Comparison of ENCODE assay signal across 11 mouse cellular contexts in the genomic region with DNA sequence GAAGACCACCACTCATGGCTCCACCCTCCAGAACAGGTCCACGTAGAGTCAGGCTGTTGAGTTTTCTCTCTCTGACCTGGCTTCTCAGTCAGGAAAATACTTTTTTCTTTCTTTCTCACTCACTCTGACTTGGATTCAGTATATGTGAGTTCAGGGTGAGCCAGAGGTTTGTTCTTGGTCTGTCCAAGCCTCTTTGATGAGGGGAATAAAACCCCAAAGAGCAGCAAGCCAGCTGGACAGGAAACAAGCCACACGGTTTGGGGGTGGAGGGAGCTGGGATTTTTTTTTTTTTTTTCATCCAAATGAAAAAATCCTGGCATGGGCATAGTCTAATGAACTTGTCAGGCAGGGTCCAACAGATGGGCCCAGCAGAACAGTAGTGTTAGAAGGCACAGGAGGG.
DNase-seq lines count a peak whose midpoint lies in the region; ATAC-seq and TF ChIP-seq lines count a peak whose summit lies in the region.
"Had no signal": no experiment of that assay in that cellular context is flagged by ENCODE, and none has a peak within 500 bp of the region (broad histone marks: within the 10 kb centered on the region; RNA-seq: fewer than 3 reads in every experiment).

No protein-coding gene starts in this region.

- peaks cover 26% of the 10 kb centered on the region for H3K4me1 ChIP-seq in lung, embryonic 15.5 days
- H3K4me1 ChIP-seq in hindbrain, embryonic 16.5 days (ENCODE audit: control insufficient read depth, insufficient read depth, low read depth, low read length): peaks cover 4% of the 10 kb centered on the region
- H3K4me1 ChIP-seq in stomach, embryonic 14.5 days (ENCODE audit: control insufficient read depth, insufficient read depth, low read length): peaks cover 5% of the 10 kb centered on the region
- H3K4me1 ChIP-seq in thymus, adult 2 months (replicated peaks; ENCODE audit: control insufficient read depth, insufficient read depth, low read length): peaks cover under 1% of the 10 kb centered on the region; the same call in 1 of the 2 replicates
- peaks cover 6% of the 10 kb centered on the region for H3K4me1 ChIP-seq in midbrain, embryonic 10.5 days

- 20% methylated on average over 2 of the region's 2 CpGs for WGBS in lung, embryonic 15.5 days
- WGBS in hindbrain, embryonic 16.5 days: 52% methylated on average over 2 of the region's 2 CpGs
- WGBS in stomach, embryonic 14.5 days: 27% methylated on average over 2 of the region's 2 CpGs
- WGBS in thymus, adult 2 months: 58% methylated on average over 2 of the region's 2 CpGs
- WGBS in midbrain, embryonic 10.5 days: 83% methylated on average over 2 of the region's 2 CpGs

- H3K27me3 ChIP-seq in lung, embryonic 15.5 days: no peaks in the 10 kb centered on the region
- no peaks in the 10 kb centered on the region for H3K27me3 ChIP-seq in hindbrain, embryonic 16.5 days (replicated peaks; ENCODE audit: control insufficient read depth, insufficient read depth, low read length)
- no peaks in the 10 kb centered on the region for H3K27me3 ChIP-seq in stomach, embryonic 14.5 days (ENCODE audit: control insufficient read depth, insufficient read depth, low read length)
- no peaks in the 10 kb centered on the region for H3K27me3 ChIP-seq in thymus, adult 2 months (ENCODE audit: control insufficient read depth, insufficient read depth, low read length)
- no peaks in the 10 kb centered on the region for H3K27me3 ChIP-seq in midbrain, embryonic 10.5 days (ENCODE audit: low read depth, poor library complexity, severe bottlenecking)
- H3K27me3 ChIP-seq: liver, embryonic 13.5 days had no signal

- peak overlapping the region; percentile 27; the same call in 1 of the 2 replicates for H3K27ac ChIP-seq in lung, embryonic 15.5 days
- no peak overlapping the region for H3K27ac ChIP-seq in hindbrain, embryonic 16.5 days (ENCODE audit: low read depth, low read length)
- H3K27ac ChIP-seq in stomach, embryonic 14.5 days (ENCODE audit: low read length): peak overlapping the region; percentile 35; the same call in 1 of the 2 replicates
- no peak overlapping the region for H3K27ac ChIP-seq in thymus, adult 2 months (ENCODE audit: control insufficient read depth, insufficient read depth, low read length)
- H3K27ac ChIP-seq in midbrain, embryonic 10.5 days (replicated peaks): no peak overlapping the region
- H3K27ac ChIP-seq: liver, embryonic 13.5 days had no signal

- DNase-seq in heart, adult 11 months: peak; percentile 96
- DNase-seq in heart, adult 8-10 months (ENCODE audit: low spot score): no peak
- no peak for DNase-seq in lung, postnatal 14 days
- no peak for DNase-seq in thymus, adult 2 months
- DNase-seq in midbrain, embryonic 10.5 days (ENCODE audit: low spot score): no peak
- DNase-seq: adrenal gland, postnatal 14 days; cerebellum, adult 11-12 months; liver, embryonic 13.5 days had no signal

- H3K36me3 ChIP-seq in lung, embryonic 15.5 days: 0 out of 2 replicates have a peak, but pooled peaks cover 5% of the 10 kb centered on the region
- H3K36me3 ChIP-seq in hindbrain, embryonic 16.5 days (ENCODE audit: control insufficient read depth, insufficient read depth, low read length): 0 out of 2 replicates have a peak, but pooled peaks cover 3% of the 10 kb centered on the region
- peaks cover 9% of the 10 kb centered on the region; the same call in 1 of the 2 replicates for H3K36me3 ChIP-seq in stomach, embryonic 14.5 days (ENCODE audit: control insufficient read depth, insufficient read depth, low read length)
- H3K36me3 ChIP-seq in thymus, adult 2 months (ENCODE audit: control insufficient read depth, insufficient read depth, low read length): peaks cover 6% of the 10 kb centered on the region
- peaks cover 13% of the 10 kb centered on the region for H3K36me3 ChIP-seq in midbrain, embryonic 10.5 days
- H3K36me3 ChIP-seq: liver, embryonic 13.5 days had no signal

- H3K4me2 ChIP-seq in lung, embryonic 15.5 days: no peak overlapping the region
- no peak overlapping the region for H3K4me2 ChIP-seq in hindbrain, embryonic 16.5 days (ENCODE audit: low read length)
- no peak overlapping the region for H3K4me2 ChIP-seq in stomach, embryonic 14.5 days (replicated peaks; ENCODE audit: low read depth, low read length)
- H3K4me2 ChIP-seq: liver, embryonic 13.5 days had no signal

- no peak overlapping the region for H3K4me3 ChIP-seq in lung, embryonic 15.5 days
- H3K4me3 ChIP-seq in hindbrain, embryonic 16.5 days (ENCODE audit: low read length): no peak overlapping the region
- no peak overlapping the region for H3K4me3 ChIP-seq in stomach, embryonic 14.5 days (ENCODE audit: low read depth, low read length)
- no peak overlapping the region for H3K4me3 ChIP-seq in thymus, adult 2 months (ENCODE audit: control insufficient read depth, insufficient read depth, low read length)
- no peak overlapping the region for H3K4me3 ChIP-seq in midbrain, embryonic 10.5 days
- H3K4me3 ChIP-seq: liver, embryonic 13.5 days had no signal

- TF ChIP-seq CTCF in thymus, adult 2 months (IDR thresholded peaks at IDR 0.05; ENCODE audit: borderline replicate concordance, control insufficient read depth, extremely low read depth, insufficient read depth, low read length, poor library complexity): no peak

- H3K9me3 ChIP-seq in lung, embryonic 15.5 days: no peaks in the 10 kb centered on the region
- no peaks in the 10 kb centered on the region for H3K9me3 ChIP-seq in hindbrain, embryonic 16.5 days (ENCODE audit: control insufficient read depth, low read length)
- H3K9me3 ChIP-seq in stomach, embryonic 14.5 days (ENCODE audit: control insufficient read depth, low read depth, low read length): no peaks in the 10 kb centered on the region
- no peaks in the 10 kb centered on the region for H3K9me3 ChIP-seq in midbrain, embryonic 10.5 days (replicated peaks)
- H3K9me3 ChIP-seq: liver, embryonic 13.5 days had no signal

- no peak for TF ChIP-seq POLR2A in thymus, adult 2 months (IDR thresholded peaks at IDR 0.05; ENCODE audit: control insufficient read depth, extremely low read depth, insufficient read depth, low read length, poor library complexity)

- no peak for ATAC-seq in lung, embryonic 15.5 days (ENCODE audit: borderline replicate concordance, extremely low read depth, low FRiP score, low TSS enrichment)
- ATAC-seq in hindbrain, embryonic 16.5 days: peak; percentile 40; the same call in 1 of the 2 replicates
- no peak; the same call in 1 of the 2 replicates for ATAC-seq in stomach, embryonic 14.5 days (ENCODE audit: insufficient number of reproducible peaks, insufficient read depth, low FRiP score, low read depth)

- H3K9ac ChIP-seq in lung, embryonic 15.5 days: no peak overlapping the region
- H3K9ac ChIP-seq in hindbrain, embryonic 16.5 days (ENCODE audit: low read depth, low read length): no peak overlapping the region
- H3K9ac ChIP-seq in stomach, embryonic 14.5 days (replicated peaks; ENCODE audit: low read depth, low read length): no peak overlapping the region
- H3K9ac ChIP-seq: liver, embryonic 13.5 days had no signal

Comparison
In these comparisons a context has a peak if more than half of its experiments do, and no peak if none do; other contexts are left out.
1. H3K27ac ChIP-seq: peak in lung, embryonic 15.5 days (single experiment) and stomach, embryonic 14.5 days (single experiment); none in hindbrain, embryonic 16.5 days (single experiment), thymus, adult 2 months (single experiment) and midbrain, embryonic 10.5 days (single experiment).